Mouse (Mus musculus) embryonic fibroblast, embryonic 13.5 days (primary cell): Measurements from ENCODE around the gene Nectin2.

Experiments used
- CTCF ChIP-seq: IDR thresholded peaks from 2 replicates; pipeline ENCODE4 v1.5.1; 2011; ENCODE audit warnings: mild to moderate bottlenecking, control low read depth, low read length, moderate library complexity, borderline replicate concordance; ENCODE audit not compliant: insufficient read depth
- POLR2A ChIP-seq: IDR thresholded peaks from 2 replicates; pipeline ENCODE4 v1.6.1; 2011; ENCODE audit warnings: low read depth, mild to moderate bottlenecking, control low read depth, low read length, moderate library complexity

- TF ChIP-seq CTCF = no peak
- TF ChIP-seq POLR2A = no peak
Measured at GRCm38 (mm10) chr7:19778645-19779044, 28.4 kb upstream of the Nectin2 start.
